Mouse (Mus musculus) left cerebral cortex, adult 18-20 months (tissue): Measurements from ENCODE around the gene Nphs1. TPM values are rescaled to one million over a fixed set of nuclear protein-coding genes. Genes with fewer than 3 reads are reported as not detected.

Source experiments
- total RNA-seq, 2 experiments: library from RNA; stranded (reverse); gene quantifications; 2 replicates each; pipeline ENCODE4 v1.2.3; 2021

Gene Nphs1
- total RNA-seq, 2 experiments from 2014 or later, result 0.44 to 0.52 TPM

Other genes with a start within 250 kb of the Nphs1 start
- 10 to 100 TPM; 58.0 to 60.0 TPM for gene Polr2i, start 226.4 kb upstream of the Nphs1 start, total RNA-seq
- 100 to 1,000 TPM; 127 to 141 TPM for gene Tbcb, start 226.0 kb upstream of the Nphs1 start, total RNA-seq
- not detected for gene Ovol3, start 222.6 kb upstream of the Nphs1 start, total RNA-seq
- gene Thap8, start 178.2 kb upstream of the Nphs1 start, total RNA-seq, result under 1 TPM; 0.26 to 0.37 TPM
- 1 to 10 TPM; 1.1 to 1.9 TPM for gene Wdr62, start 177.9 kb upstream of the Nphs1 start, total RNA-seq
- gene Clip3, start 166.6 kb upstream of the Nphs1 start, total RNA-seq, result 100 to 1,000 TPM; 443 to 457 TPM
- gene Alkbh6, start 149.6 kb upstream of the Nphs1 start, total RNA-seq, result 10 to 100 TPM; 67.0 to 68.5 TPM
- gene Syne4, start 143.5 kb upstream of the Nphs1 start, total RNA-seq, result 10 to 100 TPM; 13.8 to 15.6 TPM
- gene E130208F15Rik, start 136.6 kb upstream of the Nphs1 start, total RNA-seq, result under 1 TPM; 0.35 to 0.56 TPM
- gene Sdhaf1, start 134.4 kb upstream of the Nphs1 start, total RNA-seq, result 1 to 10 TPM; 6.4 to 7.5 TPM
- gene Lrfn3, start 95.5 kb upstream of the Nphs1 start, total RNA-seq, result 10 to 100 TPM; 33.5 to 36.4 TPM
- 10 to 100 TPM; 29.8 to 30.7 TPM for gene Tyrobp, start 44.6 kb upstream of the Nphs1 start, total RNA-seq
- gene Hcst, start 38.5 kb upstream of the Nphs1 start, total RNA-seq, result 1 to 10 TPM in 1 of 2 experiments, not detected in 1; 1.8 TPM
- 1 to 10 TPM; 3.9 to 4.1 TPM for gene Nfkbid, start 36.6 kb upstream of the Nphs1 start, total RNA-seq
- gene Aplp1, start 12.8 kb upstream of the Nphs1 start, total RNA-seq, result 1,000 to 10,000 TPM; 1,233 to 1,333 TPM
- 1 to 10 TPM; 8.2 to 8.3 TPM for gene Kirrel2, start 625 bp upstream of the Nphs1 start, total RNA-seq
- gene Prodh2, start 35.3 kb downstream of the Nphs1 start, total RNA-seq, result not detected
- gene Arhgap33, start 76.7 kb downstream of the Nphs1 start, total RNA-seq, result 100 to 1,000 TPM; 179 to 187 TPM
- 1 to 10 TPM; 3.7 to 4.3 TPM for gene Hspb6, start 93.9 kb downstream of the Nphs1 start, total RNA-seq
- 1 to 10 TPM; 3.8 TPM for gene Proser3, start 94.0 kb downstream of the Nphs1 start, total RNA-seq
- 10 to 100 TPM; 56.8 to 60.4 TPM for gene Lin37, start 101.5 kb downstream of the Nphs1 start, total RNA-seq
- gene U2af1l4, start 105.0 kb downstream of the Nphs1 start, total RNA-seq, result 10 to 100 TPM; 64.4 to 71.5 TPM
- 1 to 10 TPM; 7.5 to 8.1 TPM for gene Gm49396, start 105.0 kb downstream of the Nphs1 start, total RNA-seq
- 10 to 100 TPM; 87.7 to 94.4 TPM for gene Psenen, start 105.3 kb downstream of the Nphs1 start, total RNA-seq
- gene Igflr1, start 107.1 kb downstream of the Nphs1 start, total RNA-seq, result 1 to 10 TPM; 2.9 to 4.7 TPM
- gene Kmt2b, start 130.4 kb downstream of the Nphs1 start, total RNA-seq, result 10 to 100 TPM; 40.0 to 48.4 TPM
- gene Zbtb32, start 140.6 kb downstream of the Nphs1 start, total RNA-seq, result not detected
- under 1 TPM; 0.26 to 0.70 TPM for gene Upk1a, start 154.5 kb downstream of the Nphs1 start, total RNA-seq
- gene Cox6b1, start 167.8 kb downstream of the Nphs1 start, total RNA-seq, result 100 to 1,000 TPM; 606 to 625 TPM
- gene Etv2, start 177.5 kb downstream of the Nphs1 start, total RNA-seq, result not detected
- 10 to 100 TPM; 66.6 to 79.5 TPM for gene Rbm42, start 192.0 kb downstream of the Nphs1 start, total RNA-seq
- gene Haus5, start 206.7 kb downstream of the Nphs1 start, total RNA-seq, result 1 to 10 TPM; 5.2 to 7.6 TPM
- not detected for gene Pmis2, start 213.3 kb downstream of the Nphs1 start, total RNA-seq
- not detected for gene 2200002J24Rik, start 240.6 kb downstream of the Nphs1 start, total RNA-seq